Mouse (Mus musculus) CH12.LX (cell line): ENCODE results near the gene Klhl8.

ENCODE experiments used
- CHD2 ChIP-seq: IDR thresholded peaks from 2 replicates; pipeline ENCODE4 v1.6.1; 2011; ENCODE audit warnings: low read length, improper control_type of control experiment
- CTCF ChIP-seq, 2 experiments: IDR thresholded peaks in 1 of 2; conservative IDR thresholded peaks in 1 of 2; 2 replicates each; pipeline ENCODE4 v1.5.1; 2011 to 2012; ENCODE audit warnings: low read depth in 2 of 2, low read length in 2 of 2, improper control_type of control experiment in 1 of 2, inconsistent platforms in 1 of 2, mild to moderate bottlenecking in 1 of 2, moderate library complexity in 1 of 2
- EP300 ChIP-seq: IDR thresholded peaks from 2 replicates; pipeline ENCODE4 v1.6.1; 2011; ENCODE audit warnings: low read length, improper control_type of control experiment
- ETS1 ChIP-seq: conservative IDR thresholded peaks from 2 replicates; pipeline ENCODE4 v1.6.1; 2012; ENCODE audit warnings: low read depth, mild to moderate bottlenecking, inconsistent platforms, low read length, improper control_type of control experiment, moderate library complexity
- KAT2A ChIP-seq: IDR thresholded peaks from 2 replicates; pipeline ENCODE4 v1.6.1; 2012; ENCODE audit warnings: low read length, improper control_type of control experiment, inconsistent platforms; ENCODE audit not compliant: insufficient replicate concordance
- MEF2A ChIP-seq: IDR thresholded peaks from 2 replicates; pipeline ENCODE4 v1.6.1; 2014; ENCODE audit warnings: low read depth, mild to moderate bottlenecking, inconsistent platforms, low read length, improper control_type of control experiment, borderline replicate concordance
- POLR2A ChIP-seq: IDR thresholded peaks from 2 replicates; pipeline ENCODE4 v1.6.1; 2011; ENCODE audit warnings: low read depth, mild to moderate bottlenecking, improper control_type of control experiment, low read length
- POLR2AphosphoS2 ChIP-seq: IDR thresholded peaks from 2 replicates; pipeline ENCODE4 v1.6.1; 2011; ENCODE audit warnings: low read depth, low read length, improper control_type of control experiment
- RAD21 ChIP-seq: IDR thresholded peaks from 2 replicates; pipeline ENCODE4 v1.6.1; 2011; ENCODE audit warnings: low read depth, mild to moderate bottlenecking, low read length, improper control_type of control experiment, moderate library complexity
- SIN3A ChIP-seq: IDR thresholded peaks from 2 replicates; pipeline ENCODE4 v1.6.1; 2012; ENCODE audit warnings: low read length, improper control_type of control experiment, inconsistent platforms
- TCF12 ChIP-seq: IDR thresholded peaks from 2 replicates; pipeline ENCODE4 v1.6.1; 2014; ENCODE audit warnings: low read depth, mild to moderate bottlenecking, inconsistent platforms, low read length, improper control_type of control experiment
- USF1 ChIP-seq: IDR thresholded peaks from 2 replicates; pipeline ENCODE4 v1.6.1; 2014; ENCODE audit warnings: low read depth, mild to moderate bottlenecking, inconsistent platforms, low read length, improper control_type of control experiment
- ZC3H11A ChIP-seq: IDR thresholded peaks from 2 replicates; pipeline ENCODE4 v1.6.1; 2012; ENCODE audit warnings: low read depth, mild to moderate bottlenecking, inconsistent platforms, low read length, improper control_type of control experiment
- ZKSCAN1 ChIP-seq: IDR thresholded peaks from 2 replicates; pipeline ENCODE4 v1.6.1; 2012; ENCODE audit warnings: low read depth, inconsistent platforms, low read length, improper control_type of control experiment, borderline replicate concordance

DNA sequence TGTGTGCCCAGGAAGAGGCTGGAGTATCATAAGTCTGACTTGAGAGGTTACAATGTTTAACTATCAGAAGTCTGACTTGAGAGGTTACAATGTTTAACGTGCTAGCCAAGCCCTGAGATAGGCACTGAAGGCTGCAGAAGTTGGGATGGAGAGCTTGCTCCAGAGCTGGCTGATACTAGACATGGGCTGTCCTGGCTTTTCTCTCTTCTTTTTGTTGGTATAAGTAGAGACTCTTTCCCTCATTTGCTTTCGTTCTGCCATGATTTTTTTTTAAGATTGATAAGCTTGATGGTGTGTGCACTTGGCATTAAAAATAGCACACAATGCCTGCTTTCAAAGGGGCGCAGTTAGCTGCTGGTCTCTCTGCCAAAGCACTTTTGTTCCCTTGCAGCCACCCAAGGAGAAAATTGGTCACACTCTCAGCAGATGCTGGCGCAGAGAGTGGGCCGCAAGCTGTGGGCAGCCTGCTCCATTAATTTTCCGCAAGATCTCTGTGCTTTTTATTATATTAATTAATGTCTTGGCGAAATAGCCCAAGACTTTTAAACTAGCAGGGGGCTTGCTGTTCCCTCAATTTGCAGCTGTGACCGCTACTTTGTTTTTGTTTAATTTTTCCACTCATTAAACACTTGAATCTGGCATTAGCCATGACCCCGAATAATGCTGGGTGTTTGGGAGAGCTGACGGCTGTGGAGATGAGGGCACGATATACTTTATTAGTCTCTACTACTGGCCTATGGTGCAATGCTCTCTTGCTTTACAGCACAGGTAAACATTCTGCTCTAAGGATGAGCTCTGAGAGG lies 27.7 kb upstream of the Klhl8 start:
- TF ChIP-seq ZC3H11A = no peak
- no peak for TF ChIP-seq MEF2A
- no peak for TF ChIP-seq CTCF (conservative IDR thresholded peaks at IDR 0.05 in 1 of 2, IDR thresholded peaks at IDR 0.05 in 1 of 2; ENCODE audit: low read depth in 2 of 2, low read length in 2 of 2)
- TF ChIP-seq ZKSCAN1 = no peak
- TF ChIP-seq POLR2A = no peak
- TF ChIP-seq CHD2 = no peak
- no peak for TF ChIP-seq SIN3A
- no peak for TF ChIP-seq POLR2AphosphoS2
- TF ChIP-seq TCF12 = no peak
- TF ChIP-seq EP300 = no peak
- TF ChIP-seq USF1 = no peak
- no peak for TF ChIP-seq KAT2A
- no peak for TF ChIP-seq ETS1
- no peak for TF ChIP-seq RAD21
